7 mouse cellular contexts compared by ENCODE assay signal in the genomic region with DNA sequence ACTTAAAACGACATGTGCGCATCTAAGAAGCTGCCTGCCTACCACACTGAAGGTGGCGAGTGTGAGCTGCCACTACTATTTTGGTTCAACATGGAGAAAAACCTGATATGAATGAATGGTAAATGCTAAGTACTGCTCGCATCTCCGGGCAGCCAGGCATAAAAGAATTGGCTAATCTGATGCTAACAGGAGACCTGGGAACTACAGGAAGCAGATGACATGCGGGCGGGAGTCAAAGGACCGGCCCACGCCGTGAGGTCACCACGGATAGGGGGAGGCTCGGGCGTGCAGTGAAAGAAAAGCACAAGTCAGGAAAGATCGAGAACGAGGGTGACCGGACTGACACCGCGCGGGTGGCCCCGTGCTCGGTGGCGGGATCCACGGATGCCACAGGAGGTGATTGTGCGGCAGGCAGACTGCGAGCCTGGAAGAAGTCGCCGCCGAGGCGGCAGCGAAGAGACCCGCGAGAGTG. TPM values are rescaled to one million over a fixed set of nuclear protein-coding genes. Genes with fewer than 3 reads are reported as not detected.
DNase-seq lines count a peak whose midpoint lies in the region; ATAC-seq and TF ChIP-seq lines count a peak whose summit lies in the region.

No protein-coding gene starts in this region.

- peak overlapping the region; percentile 55 for H3K9ac ChIP-seq in hindbrain, embryonic 15.5 days

- peak overlapping the region; percentile 85 for H3K4me3 ChIP-seq in hindbrain, embryonic 15.5 days
- H3K4me3 ChIP-seq in left cerebral cortex, adult 2 months, result peak overlapping the region; percentile 76

- WGBS in hindbrain, embryonic 15.5 days, result under 1% methylated on average over 32 of the region's 32 CpGs

- H3K9me3 ChIP-seq in hindbrain, embryonic 15.5 days, result no peaks in the 10 kb centered on the region

- H3K4me2 ChIP-seq in hindbrain, embryonic 15.5 days, result peak overlapping the region; percentile 96

- intact Hi-C loops in left cerebral cortex, adult 2 months (cut with DNase I), result loop anchor here (2.0 to 10.0 kb wide), 4 partner anchors 62 to 592 kb away; a partner anchor contains a TSS

- peaks cover 3% of the 10 kb centered on the region; the same call in 1 of the 2 replicates for H3K27me3 ChIP-seq in hindbrain, embryonic 15.5 days

- H3K27ac ChIP-seq in hindbrain, embryonic 15.5 days (replicated peaks), result 0 out of 2 replicates have a peak overlapping the region, but pooled peaks have one; percentile 52
- H3K27ac ChIP-seq in left cerebral cortex, adult 2 months, result peak overlapping the region; percentile 64

- H3K4me1 ChIP-seq in hindbrain, embryonic 15.5 days (replicated peaks), result peaks cover 8% of the 10 kb centered on the region

- DNase-seq in cerebellum, postnatal 14 days, result peak; percentile 62 to 68
- peak; percentile 45 for DNase-seq in gastrocnemius, adult 18-20 months (ENCODE audit: low spot score)
- peak; percentile 44 to 46 for DNase-seq in left cerebral cortex, adult 2 months (ENCODE audit: extremely low spot score in 1 of 2, low spot score in 2 of 2)
- DNase-seq in right cerebral cortex, adult 2 months (ENCODE audit: low spot score in 2 of 2), result peak; percentile 45 to 67

- peak; percentile 17 for TF ChIP-seq CTCF in left cerebral cortex, adult 2 months (IDR thresholded peaks at IDR 0.05)

- ATAC-seq in activated CD4-positive, CD25-positive, alpha-beta regulatory T cell, adult 4 months, result peak; percentile 50
- peak; percentile 72 for ATAC-seq in hindbrain, embryonic 15.5 days (ENCODE audit: low FRiP score, low read depth)
- peak; percentile 61 for ATAC-seq in megakaryocyte, adult 5-6 weeks (ENCODE audit: poor library complexity, severe bottlenecking)

- no peaks in the 10 kb centered on the region for H3K36me3 ChIP-seq in hindbrain, embryonic 15.5 days

RNA-seq across cellular contexts. Expression of a gene that starts 0.6 kb away (rescaled TPM):
- polyA plus RNA-seq in activated CD4-positive, CD25-positive, alpha-beta regulatory T cell, adult 4 months (2017; shearing (Covaris generic)), result 1 to 10 TPM; 7.1 to 7.7 TPM
- 1 to 10 TPM; 1.5 to 2.3 TPM for total RNA-seq in gastrocnemius, adult 18-20 months (2021)
- polyA plus RNA-seq in hindbrain, embryonic 15.5 days (2015; fragmentation: Nextera tagmentation; extraction: Ambion mirVana), result 8.9 and 10.1 TPM in 2 replicates
- total RNA-seq in left cerebral cortex, adult 2 months (2021), result 1 to 10 TPM; 5.8 to 6.7 TPM
- total RNA-seq in megakaryocyte, adult 5-6 weeks (2015), result 1.6 and 2.7 TPM in 2 replicates
- total RNA-seq in megakaryocyte, adult 5-6 weeks (2017), result 3.9 and 5.1 TPM in 2 replicates

RNA-seq across cellular contexts. Expression of a gene that starts 34.1 kb away (rescaled TPM):
- under 1 TPM in 1 of 2 experiments, not detected in 1; 0.74 TPM for polyA plus RNA-seq in activated CD4-positive, CD25-positive, alpha-beta regulatory T cell, adult 4 months (2017; shearing (Covaris generic))
- under 1 TPM; 0.32 to 0.66 TPM for total RNA-seq in gastrocnemius, adult 18-20 months (2021)
- 2.1 and 2.5 TPM in 2 replicates for polyA plus RNA-seq in hindbrain, embryonic 15.5 days (2015; fragmentation: Nextera tagmentation; extraction: Ambion mirVana)
- total RNA-seq in left cerebral cortex, adult 2 months (2021), result 1 to 10 TPM; 1.2 to 1.6 TPM
- total RNA-seq in megakaryocyte, adult 5-6 weeks (2015), result not detected in 2 replicates
- total RNA-seq in megakaryocyte, adult 5-6 weeks (2017), result not detected in 2 replicates

Comparison
In these comparisons a context has a peak if more than half of its experiments do, and no peak if none do; other contexts are left out.
1. Peak in every context shown above with its lines: DNase-seq, ATAC-seq, H3K4me3 ChIP-seq and H3K27ac ChIP-seq.